Mouse (Mus musculus): ENCODE measurements around the gene Gpatch8.

GRCm38 (mm10) chr11:102556031-102556715 is at the start of gene Gpatch8:
- peak; percentile 97 for TF ChIP-seq MAZ (IDR thresholded peaks at IDR 0.05; ENCODE audit: low read depth, low read length)
- no peak for TF ChIP-seq UBTF (IDR thresholded peaks at IDR 0.05; ENCODE audit: borderline replicate concordance, insufficient read depth, low read depth, low read length)
